Mouse (Mus musculus): ENCODE data around the gene Cds1.
"Not testable (repeated sequence)": the region's sequence is repeated elsewhere in the genome, so short reads cannot be mapped to it uniquely, and the experiment has no call there.

Cds1 gene

GRCm38 (mm10) chr5:101827477-101827876, 62.5 kb downstream of the Cds1 start:
- DNase-seq (ENCODE audit: low spot score in 2 of 2): no peak

- DNase-seq (ENCODE audit: low spot score in 2 of 2): no peak
Measured at GRCm38 (mm10) chr5:101828932-101829331, 64.0 kb downstream of the Cds1 start.

GRCm38 (mm10) chr5:101830180-101830579, 65.2 kb downstream of the Cds1 start:
- DNase-seq (ENCODE audit: low spot score in 2 of 2): no peak

- DNase-seq (ENCODE audit: low spot score in 2 of 2): no peak
Measured at GRCm38 (mm10) chr5:101832042-101832441, 67.1 kb downstream of the Cds1 start.

- DNase-seq (ENCODE audit: low spot score in 2 of 2): no peak
Measured at GRCm38 (mm10) chr5:101832991-101833390, 68.1 kb downstream of the Cds1 start.

- DNase-seq (ENCODE audit: low spot score in 2 of 2): no peak
Measured at GRCm38 (mm10) chr5:101833875-101834274, 68.9 kb downstream of the Cds1 start.

GRCm38 (mm10) chr5:101836221-101836620, 71.3 kb downstream of the Cds1 start:
- DNase-seq (ENCODE audit: low spot score in 2 of 2): no peak

- DNase-seq (ENCODE audit: low spot score in 2 of 2): not testable (repeated sequence)
Measured at GRCm38 (mm10) chr5:101837605-101838004, 72.7 kb downstream of the Cds1 start.

- DNase-seq (ENCODE audit: low spot score in 2 of 2): no peak
Measured at GRCm38 (mm10) chr5:101840476-101840875, 75.5 kb downstream of the Cds1 start.

- DNase-seq (ENCODE audit: low spot score in 2 of 2): no peak
Measured at GRCm38 (mm10) chr5:101845011-101845410, 80.1 kb downstream of the Cds1 start.

GRCm38 (mm10) chr5:101845930-101846329, 81.0 kb downstream of the Cds1 start:
- no peak for DNase-seq (ENCODE audit: low spot score in 2 of 2)

GRCm38 (mm10) chr5:101847323-101847722, 82.4 kb downstream of the Cds1 start:
- no peak for DNase-seq (ENCODE audit: low spot score in 2 of 2)

GRCm38 (mm10) chr5:101847762-101848161, 82.8 kb downstream of the Cds1 start:
- no peak for DNase-seq (ENCODE audit: low spot score in 2 of 2)

- DNase-seq (ENCODE audit: low spot score in 2 of 2): no peak
Measured at GRCm38 (mm10) chr5:101851133-101851532, 86.2 kb downstream of the Cds1 start.

GRCm38 (mm10) chr5:101852116-101852680, 87.3 kb downstream of the Cds1 start:
- DNase-seq (ENCODE audit: low spot score in 2 of 2): no peak

- DNase-seq (ENCODE audit: low spot score in 2 of 2): no peak
Measured at GRCm38 (mm10) chr5:101854100-101854499, 89.2 kb downstream of the Cds1 start.

- DNase-seq (ENCODE audit: low spot score in 2 of 2): no peak
Measured at GRCm38 (mm10) chr5:101854667-101855066, 89.7 kb downstream of the Cds1 start.

- DNase-seq (ENCODE audit: low spot score in 2 of 2): no peak
Measured at GRCm38 (mm10) chr5:101855475-101855874, 90.5 kb downstream of the Cds1 start.

- no peak for DNase-seq (ENCODE audit: low spot score in 2 of 2)
Measured at GRCm38 (mm10) chr5:101858891-101859436, 94.0 kb downstream of the Cds1 start.

GRCm38 (mm10) chr5:101861786-101862571, 97.0 kb downstream of the Cds1 start:
- DNase-seq (ENCODE audit: low spot score in 2 of 2): no peak

GRCm38 (mm10) chr5:101862651-101863050, 97.7 kb downstream of the Cds1 start:
- no peak for DNase-seq (ENCODE audit: low spot score in 2 of 2)

- no peak for DNase-seq (ENCODE audit: low spot score in 2 of 2)
Measured at GRCm38 (mm10) chr5:101863946-101864345, 99.0 kb downstream of the Cds1 start.

GRCm38 (mm10) chr5:101866722-101867121, 101.8 kb downstream of the Cds1 start:
- no peak for DNase-seq (ENCODE audit: low spot score in 2 of 2)

All from urinary bladder, postnatal 36 days (tissue).